Mouse (Mus musculus): ENCODE measurements at regions not wholly inside any gene's neighbourhood (a gene's known extent, or its start where the extent isn't known, plus 50 kb on each side); places are given as distances from the start of the nearest gene placed in this dataset.

DNA sequence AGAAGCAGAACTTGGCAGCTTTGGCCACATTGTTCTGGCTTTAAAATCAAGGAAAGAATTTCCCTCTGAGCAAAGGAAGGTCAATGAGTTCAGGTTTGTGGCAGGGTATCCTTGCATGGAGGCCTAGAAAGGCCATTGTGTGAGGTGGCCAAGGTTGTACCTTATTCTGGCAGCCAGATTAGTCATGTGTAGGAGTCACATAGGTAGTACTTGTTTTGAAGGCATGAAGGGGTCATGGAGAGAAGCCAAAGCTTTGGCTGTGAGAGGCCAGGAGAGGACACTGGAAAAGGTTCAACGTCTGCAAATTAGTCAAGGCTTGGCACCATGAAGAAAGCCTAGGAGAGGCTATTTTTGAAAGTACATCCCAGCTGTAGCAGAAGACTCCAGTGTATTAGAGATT lies 3949.5 kb downstream of the 9330182O14Rik start:
- WGBS = 91% methylated on average over 1 of the region's 1 CpGs
- DNase-seq (ENCODE audit: low spot score) = no peak
- no peaks in the 10 kb centered on the region for H3K9me3 ChIP-seq

GRCm38 (mm10) chr15:44112328-44112944 lies 3978.3 kb downstream of the 9330182O14Rik start:
- WGBS = 88% methylated on average over 2 of the region's 2 CpGs
- Histone ChIP-seq H3K9me3 (no peaks in the 10 kb centered on the region), H3K27me3 (replicated peaks; ENCODE audit: low read depth, poor library complexity, severe bottlenecking) (no peaks in the 10 kb centered on the region), H3K36me3 (replicated peaks) (no peaks in the 10 kb centered on the region), H3K4me1 (no peaks in the 10 kb centered on the region), H3K27ac (replicated peaks) (no peak overlapping the region), H3K4me3 (no peak overlapping the region)
- DNase-seq (ENCODE audit: low spot score) = no peak

More for the DNA sequence above, 3949.5 kb downstream of the 9330182O14Rik start:
- Histone ChIP-seq H3K27ac (replicated peaks) (no peak overlapping the region), H3K36me3 (replicated peaks) (no peaks in the 10 kb centered on the region), H3K4me3 (no peak overlapping the region), H3K27me3 (replicated peaks; ENCODE audit: low read depth, poor library complexity, severe bottlenecking) (no peaks in the 10 kb centered on the region), H3K4me1 (no peaks in the 10 kb centered on the region)

- no peaks in the 10 kb centered on the region for H3K27me3 ChIP-seq (replicated peaks; ENCODE audit: low read depth, poor library complexity, severe bottlenecking)
- no peak for DNase-seq (ENCODE audit: low spot score)
- no peaks in the 10 kb centered on the region for H3K9me3 ChIP-seq
- H3K4me1 ChIP-seq = no peaks in the 10 kb centered on the region
- H3K4me3 ChIP-seq = no peak overlapping the region
- H3K36me3 ChIP-seq (replicated peaks) = no peaks in the 10 kb centered on the region
- 69% methylated on average over 1 of the region's 1 CpGs for WGBS
- no peak overlapping the region for H3K27ac ChIP-seq (replicated peaks)
Measured at GRCm38 (mm10) chr15:44134213-44134612, 4000.0 kb downstream of the 9330182O14Rik start.

Data from embryonic facial prominence, embryonic 10.5 days (tissue).